Mouse (Mus musculus): ENCODE results near the gene Akap4.

Akap4 gene

DNA sequence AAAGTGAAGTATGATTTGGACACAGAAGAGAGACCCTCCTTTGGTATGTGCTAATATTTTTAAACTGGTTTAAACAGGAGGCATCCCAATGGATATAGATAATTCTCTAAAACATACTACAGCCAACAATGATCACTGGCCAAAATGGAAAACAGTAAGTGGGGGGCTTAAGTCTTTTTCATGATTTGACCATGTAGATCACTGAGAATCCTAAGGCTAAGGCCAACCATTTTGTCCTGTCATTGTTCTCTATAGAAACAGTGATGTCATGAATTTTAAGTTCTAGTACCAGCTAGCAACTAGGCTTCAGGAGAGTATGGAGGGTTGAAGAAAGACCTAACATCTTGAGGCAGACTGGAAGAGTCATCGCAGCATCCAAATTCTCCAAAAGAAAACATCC is at the start of gene Akap4:
Akap4 (plus strand) TSS at position 301 of the 400 bp plus-strand sequence.
- no peak for ATAC-seq (ENCODE audit: insufficient number of reproducible peaks, low FRiP score, low TSS enrichment)

DNA sequence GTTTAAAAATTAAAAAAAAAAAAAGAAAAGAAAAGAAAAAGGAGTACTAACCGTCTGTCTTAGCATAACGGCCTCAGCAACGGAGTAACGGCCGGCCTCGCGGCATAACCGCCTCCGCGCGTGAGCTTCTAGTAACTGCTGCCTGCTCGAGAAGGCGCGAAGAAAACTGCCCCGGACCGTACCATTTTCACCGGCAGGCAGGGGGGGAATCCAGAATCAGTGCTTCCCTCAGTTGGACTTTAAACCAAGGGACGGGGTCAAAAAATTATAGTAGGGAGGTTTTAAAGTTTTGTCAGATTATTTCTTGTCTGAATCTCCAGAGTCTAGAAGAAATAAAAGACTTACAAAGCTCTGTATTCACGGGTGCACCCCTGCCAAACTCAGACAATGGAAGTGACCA is 25.8 kb upstream of the Akap4 start, which contains the start of gene Ccnb3:
Ccnb3 (minus strand) TSS at position 101 of the 400 bp plus-strand sequence.
- ATAC-seq (ENCODE audit: insufficient number of reproducible peaks, low FRiP score, low TSS enrichment): no peak

DNA sequence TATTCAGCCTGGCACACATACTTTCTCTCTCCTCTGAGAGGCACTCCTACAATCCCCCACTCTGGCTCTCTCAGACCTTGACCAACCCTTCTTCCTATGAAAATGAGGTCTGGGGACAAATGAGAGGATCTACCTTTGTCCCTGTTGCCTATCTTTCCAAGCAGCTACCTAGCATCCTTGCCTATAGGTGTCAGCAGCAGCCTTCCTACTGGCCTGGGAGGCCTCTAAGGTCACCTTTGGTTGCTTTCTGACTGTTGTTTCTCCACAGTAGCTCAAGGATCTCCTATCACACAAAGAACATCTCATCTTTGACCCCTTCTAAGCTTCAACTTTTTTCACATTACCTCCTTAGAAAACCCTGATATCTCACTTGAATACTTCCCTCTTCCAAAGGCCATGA is 10.3 kb upstream of the Akap4 start:
- no peak for ATAC-seq (ENCODE audit: insufficient number of reproducible peaks, low FRiP score, low TSS enrichment)

DNA sequence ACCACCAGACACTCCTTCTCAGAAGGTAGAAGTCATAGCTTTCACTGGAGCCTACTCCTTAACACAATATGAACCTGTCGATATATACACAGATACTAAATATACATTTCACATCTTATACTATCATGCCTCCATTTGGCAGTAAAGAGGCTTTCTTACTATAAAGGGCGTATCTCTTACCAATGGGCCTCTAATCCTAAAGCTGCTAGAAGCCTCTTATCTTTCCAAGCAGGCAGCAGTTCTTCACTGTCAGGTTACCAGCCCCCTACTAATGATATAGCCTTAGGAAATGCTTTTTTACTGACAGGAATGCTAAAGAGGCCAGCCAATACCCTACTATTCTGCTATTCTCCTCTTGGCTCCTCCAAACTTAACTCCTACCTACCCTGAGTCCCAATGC is 9.7 kb upstream of the Akap4 start:
- ATAC-seq (ENCODE audit: insufficient number of reproducible peaks, low FRiP score, low TSS enrichment): no peak

DNA sequence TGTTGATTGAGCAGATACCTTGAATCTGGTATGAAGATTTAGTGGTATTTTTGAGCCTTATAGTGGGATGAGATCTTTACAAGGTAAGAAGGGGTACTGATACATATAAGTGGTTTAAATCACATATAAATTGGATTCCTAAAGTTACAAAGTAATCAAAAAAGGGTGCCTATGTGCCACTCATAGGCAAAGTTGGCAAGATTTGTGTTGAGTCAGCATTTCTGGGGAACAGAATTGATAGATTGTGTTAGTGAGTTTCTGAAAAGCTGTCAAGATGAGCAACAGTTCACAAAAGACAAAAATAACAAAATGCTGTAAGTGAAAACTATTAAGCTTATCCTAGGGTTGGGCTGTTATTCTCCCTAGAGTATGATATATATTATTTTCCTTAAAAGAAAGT is 3.2 kb upstream of the Akap4 start:
- ATAC-seq (ENCODE audit: insufficient number of reproducible peaks, low FRiP score, low TSS enrichment): no peak

DNA sequence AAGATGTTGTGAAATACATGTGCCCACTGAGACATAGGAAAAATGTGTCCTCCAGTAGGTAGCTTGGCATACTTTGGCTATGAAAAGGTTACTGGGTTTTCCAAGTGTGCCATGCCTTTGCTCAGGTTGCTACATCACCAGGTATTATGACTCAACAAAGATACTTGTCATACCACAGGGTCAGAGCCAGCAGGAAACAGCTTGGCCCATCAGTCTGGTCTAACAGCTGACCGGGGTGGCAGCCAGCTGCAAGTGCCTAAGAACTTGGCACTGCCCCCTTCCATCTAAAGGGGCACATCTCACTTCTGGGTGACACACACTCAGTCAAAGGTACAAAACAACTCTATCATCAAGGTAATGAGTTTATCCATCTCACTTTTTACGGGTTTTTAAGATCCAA is 683 bp downstream of the Akap4 start:
- ATAC-seq (ENCODE audit: insufficient number of reproducible peaks, low FRiP score, low TSS enrichment): no peak

DNA sequence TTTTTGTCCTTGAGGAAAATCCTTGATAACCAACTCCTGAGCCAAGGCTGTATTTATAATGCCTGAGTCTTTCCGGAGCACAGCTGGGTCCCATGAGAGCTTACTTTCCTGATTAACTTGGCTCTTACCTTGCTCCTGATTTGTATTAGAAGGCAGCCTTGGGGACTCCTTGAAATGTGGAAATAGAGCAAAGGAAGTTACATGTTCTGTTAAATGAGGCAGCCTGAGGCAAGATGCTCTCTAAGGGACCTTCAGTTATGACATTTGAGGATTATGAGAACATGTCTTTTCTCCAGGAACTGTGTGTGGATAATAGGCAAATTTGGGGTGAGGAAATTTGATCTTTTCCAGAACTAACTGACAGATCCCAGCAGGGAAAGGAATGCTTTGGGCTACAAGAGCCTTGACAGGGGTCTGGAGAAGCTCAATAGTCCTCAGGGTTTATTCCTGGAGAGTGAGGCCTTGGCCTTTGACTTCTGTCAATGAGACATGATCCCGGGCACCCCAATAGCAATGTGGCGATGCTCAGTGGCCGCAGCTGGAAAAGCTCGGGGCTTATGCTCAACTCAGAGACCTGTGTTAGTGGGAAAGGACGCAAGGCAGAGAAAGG is 12.6 kb downstream of the Akap4 start:
- no peak for ATAC-seq (ENCODE audit: insufficient number of reproducible peaks, low FRiP score, low TSS enrichment)

DNA sequence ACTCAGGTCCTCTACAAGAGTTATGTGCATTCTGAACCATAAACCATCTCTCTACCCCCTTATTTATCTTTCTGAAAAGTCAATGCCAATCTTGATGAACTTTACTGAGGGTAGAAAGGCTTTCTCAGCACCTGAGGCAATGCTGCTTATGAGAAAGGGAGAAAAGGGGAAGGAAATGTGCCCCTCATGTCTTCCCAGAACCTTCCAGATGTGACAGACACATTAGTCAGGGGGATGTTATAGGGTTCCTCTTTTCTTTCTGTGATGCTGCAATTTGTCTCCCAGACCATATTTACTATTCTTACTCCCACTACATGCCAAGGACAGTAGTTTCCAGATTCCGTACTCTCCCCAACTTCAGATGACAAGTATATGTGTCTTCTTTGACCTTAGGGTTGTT is 18.6 kb downstream of the Akap4 start:
- ATAC-seq (ENCODE audit: insufficient number of reproducible peaks, low FRiP score, low TSS enrichment): no peak

DNA sequence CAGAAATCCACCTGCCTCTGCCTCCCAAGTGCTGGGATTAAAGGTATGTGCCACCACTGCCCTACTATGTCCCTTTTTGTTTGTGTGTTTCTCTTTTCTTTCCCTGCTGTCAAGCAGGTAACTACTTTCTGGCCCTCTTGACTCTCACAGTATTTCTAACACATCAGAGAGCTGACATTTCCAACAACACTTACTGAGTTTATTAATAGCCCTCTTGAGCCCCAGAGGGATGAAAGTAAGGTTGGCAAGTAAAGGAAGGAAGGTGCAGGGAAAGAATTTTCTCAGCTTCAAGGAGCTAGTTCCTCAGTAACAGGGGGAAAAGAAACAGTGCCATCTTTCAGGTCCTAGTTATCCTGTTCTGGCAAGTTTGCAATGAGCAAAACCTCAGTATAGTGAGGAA is 23.0 kb downstream of the Akap4 start:
- no peak for ATAC-seq (ENCODE audit: insufficient number of reproducible peaks, low FRiP score, low TSS enrichment)

DNA sequence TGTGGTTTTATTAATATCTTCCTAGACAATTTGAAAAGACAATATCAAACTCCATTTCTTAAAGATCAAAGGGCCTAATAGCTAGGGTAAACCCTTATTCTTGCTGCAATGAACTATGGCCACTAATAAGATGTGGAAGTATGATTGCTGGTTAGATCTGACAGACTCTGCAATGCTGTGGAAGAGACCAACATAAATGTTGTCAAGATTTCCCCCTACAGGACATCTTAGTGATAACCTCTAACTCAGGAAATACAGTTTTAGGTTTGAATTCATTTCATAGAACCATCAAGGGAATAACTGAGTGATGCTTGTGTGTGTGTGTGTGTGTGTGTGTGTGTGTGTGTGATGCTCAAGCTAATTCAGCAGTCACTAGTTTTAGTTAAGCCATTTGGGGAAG is 35.0 kb downstream of the Akap4 start:
- no peak for ATAC-seq (ENCODE audit: insufficient number of reproducible peaks, low FRiP score, low TSS enrichment)

DNA sequence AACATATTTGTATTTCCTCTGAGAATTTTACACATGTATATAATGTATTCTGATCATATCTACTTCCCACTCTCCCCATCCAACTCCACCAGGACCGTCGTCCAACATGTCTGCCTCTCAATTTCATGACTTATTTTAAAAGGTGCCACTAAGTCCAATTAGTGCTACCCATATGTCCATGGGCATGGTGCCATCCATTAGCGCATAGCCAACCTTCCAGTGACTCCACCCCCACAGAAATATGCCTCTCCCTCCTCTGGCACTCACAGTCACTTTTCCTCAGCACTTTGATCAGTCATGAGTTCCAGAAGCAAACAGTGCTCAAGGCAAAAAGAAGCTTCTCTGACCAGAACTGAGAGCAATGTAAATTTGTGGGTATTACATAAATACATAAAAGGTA is 47.6 kb downstream of the Akap4 start:
- ATAC-seq (ENCODE audit: insufficient number of reproducible peaks, low FRiP score, low TSS enrichment): no peak

DNA sequence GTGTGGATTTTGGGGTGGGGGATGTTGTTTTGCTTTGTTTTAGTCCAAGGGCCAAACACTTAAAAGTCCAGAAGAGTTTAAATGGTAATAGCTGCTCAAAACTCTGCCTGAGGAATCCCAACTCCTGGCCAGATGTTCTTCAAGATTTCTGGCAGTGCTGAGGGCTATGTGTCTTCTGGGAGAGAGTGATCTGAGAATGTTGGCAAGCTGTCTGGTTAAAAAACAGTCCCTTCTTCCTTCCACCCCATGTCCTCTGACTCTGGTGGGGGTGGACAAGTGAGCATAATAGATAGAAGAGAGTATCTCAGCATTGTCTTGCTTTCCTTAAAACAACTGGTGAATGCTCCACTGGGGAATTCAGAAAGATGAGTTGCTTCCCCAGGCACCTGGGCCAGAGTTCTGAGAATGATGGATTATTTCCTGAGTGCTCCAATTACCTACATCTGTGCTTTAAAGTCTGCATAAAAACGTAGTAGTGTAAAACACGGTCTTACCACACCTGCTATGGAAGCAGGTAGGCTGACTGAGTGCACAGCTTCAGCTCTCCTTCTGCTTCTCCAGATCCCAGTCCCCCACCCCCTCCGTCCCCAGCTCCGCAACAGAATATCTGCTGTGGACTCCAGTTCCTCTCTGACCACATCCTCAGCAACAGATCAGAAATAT is 54.4 kb downstream of the Akap4 start:
- ATAC-seq (ENCODE audit: insufficient number of reproducible peaks, low FRiP score, low TSS enrichment): no peak

Data from cerebellum, adult (tissue).